8 mouse cellular contexts compared by ENCODE assay signal in the genomic region with DNA sequence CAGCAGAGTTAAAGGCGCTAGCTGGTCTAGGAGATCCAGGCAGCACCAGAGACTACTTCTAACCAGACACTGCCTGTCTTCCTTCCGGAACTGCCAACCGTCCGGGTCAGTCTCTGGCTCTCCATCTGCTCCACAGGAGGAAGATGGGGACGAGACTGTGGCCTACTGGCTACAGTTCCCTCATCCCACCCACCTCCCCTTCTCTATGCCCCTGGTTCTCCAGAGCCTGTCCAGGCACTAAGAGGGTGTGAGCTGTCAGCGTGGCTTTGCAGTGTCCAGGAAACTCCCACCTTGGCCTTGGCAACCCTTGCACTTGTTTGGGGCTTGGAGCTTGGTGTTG. TPM values are rescaled to one million over a fixed set of nuclear protein-coding genes. Genes with fewer than 3 reads are reported as not detected.
A peak's percentile ranks its signal among the peaks of the same experiment; 100 is the strongest.
DNase-seq lines count a peak whose midpoint lies in the region; ATAC-seq and TF ChIP-seq lines count a peak whose summit lies in the region.

No protein-coding gene starts in this region.

- H3K27me3 ChIP-seq in spleen, adult 2 months (ENCODE audit: control insufficient read depth, insufficient read depth, low read length), result 0 out of 2 replicates have a peak, but pooled peaks cover 3% of the 10 kb centered on the region
- peaks cover 29% of the 10 kb centered on the region for H3K27me3 ChIP-seq in liver, embryonic 12.5 days (replicated peaks)
- no peaks in the 10 kb centered on the region for H3K27me3 ChIP-seq in stomach, embryonic 16.5 days (ENCODE audit: control insufficient read depth, insufficient read depth, low read length)

- H3K9ac ChIP-seq in liver, embryonic 12.5 days, result 0 out of 2 replicates have a peak overlapping the region, but pooled peaks have one; percentile 8
- H3K9ac ChIP-seq in stomach, embryonic 16.5 days (ENCODE audit: low read length), result peak overlapping the region; percentile 71

- TF ChIP-seq CTCF in spleen, adult 2 months (IDR thresholded peaks at IDR 0.05; ENCODE audit: extremely low read depth, insufficient read depth, insufficient read length, insufficient replicate concordance), result no peak

- peak; percentile 73 for ATAC-seq in frontal cortex, adult (ENCODE audit: low TSS enrichment)
- no peak for ATAC-seq in liver, embryonic 12.5 days
- ATAC-seq in stomach, embryonic 16.5 days (ENCODE audit: insufficient read depth, low FRiP score), result no peak

- H3K9me3 ChIP-seq in liver, embryonic 12.5 days (replicated peaks), result no peaks in the 10 kb centered on the region
- H3K9me3 ChIP-seq in stomach, embryonic 16.5 days (replicated peaks; ENCODE audit: control insufficient read depth, low read length), result no peaks in the 10 kb centered on the region

- no peaks in the 10 kb centered on the region for H3K36me3 ChIP-seq in spleen, adult 2 months (ENCODE audit: control insufficient read depth, insufficient read depth, low read length)
- H3K36me3 ChIP-seq in liver, embryonic 12.5 days, result no peaks in the 10 kb centered on the region
- H3K36me3 ChIP-seq in stomach, embryonic 16.5 days (ENCODE audit: control insufficient read depth, insufficient read depth, low read length), result no peaks in the 10 kb centered on the region

- no peak overlapping the region for H3K27ac ChIP-seq in spleen, adult 2 months (ENCODE audit: insufficient read depth, low read length)
- no peak overlapping the region for H3K27ac ChIP-seq in liver, embryonic 12.5 days
- H3K27ac ChIP-seq in stomach, embryonic 16.5 days (ENCODE audit: low read length), result no peak overlapping the region

- peaks cover 3% of the 10 kb centered on the region; the same call in 1 of the 2 replicates for H3K4me1 ChIP-seq in spleen, adult 2 months (ENCODE audit: control insufficient read depth, insufficient read depth, insufficient read length)
- H3K4me1 ChIP-seq in liver, embryonic 12.5 days, result peaks cover 7% of the 10 kb centered on the region; the same call in 1 of the 2 replicates
- 0 out of 2 replicates have a peak, but pooled peaks cover 3% of the 10 kb centered on the region for H3K4me1 ChIP-seq in stomach, embryonic 16.5 days (ENCODE audit: control insufficient read depth, insufficient read depth, low read length)

- no peak for TF ChIP-seq POLR2A in spleen, adult 2 months (IDR thresholded peaks at IDR 0.05; ENCODE audit: low read depth, low read length)

- H3K4me2 ChIP-seq in liver, embryonic 12.5 days, result peak overlapping the region; percentile 59
- H3K4me2 ChIP-seq in stomach, embryonic 16.5 days (ENCODE audit: low read depth, low read length), result peak overlapping the region; percentile 81

- H3K4me3 ChIP-seq in spleen, adult 2 months (ENCODE audit: extremely low read depth, insufficient read depth, insufficient read length), result peak overlapping the region; percentile 48
- peak overlapping the region; percentile 49 for H3K4me3 ChIP-seq in liver, embryonic 12.5 days
- peak overlapping the region; percentile 53 for H3K4me3 ChIP-seq in stomach, embryonic 16.5 days (replicated peaks; ENCODE audit: low read length)

- 2% methylated on average over 6 of the region's 6 CpGs for WGBS in spleen, adult 2 months
- 0% methylated on average over 6 of the region's 6 CpGs for WGBS in liver, embryonic 12.5 days (ENCODE audit: insufficient replicate concordance)
- WGBS in stomach, embryonic 16.5 days, result 0% methylated on average over 6 of the region's 6 CpGs

- no peak for DNase-seq in frontal cortex, postnatal 10 days (ENCODE audit: low spot score in 2 of 2)
- no peak for DNase-seq in spleen, adult 2 months (ENCODE audit: low read depth in 1 of 2, low spot score in 2 of 2)
- DNase-seq in spleen, postnatal 36 days (ENCODE audit: low spot score in 2 of 2), result no peak
- DNase-seq in frontal cortex, postnatal 36 days (ENCODE audit: low spot score in 2 of 2), result no peak
- no peak for DNase-seq in kidney, postnatal 36 days

RNA-seq across cellular contexts. Expression of a gene that starts 1.8 kb away (rescaled TPM):
- polyA plus RNA-seq in spleen, adult 2 months (2012; rRNA removed), result 0.82 and 0.84 TPM in 2 replicates
- 18.2 and 18.7 TPM in 2 replicates for polyA plus RNA-seq in liver, embryonic 12.5 days (2016; fragmentation: Nextera tagmentation; extraction: Ambion mirVana)
- polyA plus RNA-seq in stomach, embryonic 16.5 days (2015; fragmentation: Nextera tagmentation; extraction: Ambion mirVana), result 27.6 and 32.2 TPM in 2 replicates

Comparison
In these comparisons a context has a peak if more than half of its experiments do, and no peak if none do; other contexts are left out.
1. RNA of a gene that starts 1.8 kb away (polyA plus RNA-seq): 27.6 to 32.2 TPM in stomach, embryonic 16.5 days and 18.2 to 18.7 TPM in liver, embryonic 12.5 days; 0.82 to 0.84 TPM in spleen, adult 2 months; every median in the first group is over 10 times any median in the second.
2. Peak in every context shown above with its lines, with median percentiles within 50 percentile points of each other: H3K4me3 ChIP-seq.